Mouse (Mus musculus) G1E (cell line): ENCODE data around the gene Slco1a5. TPM values are rescaled to one million over a fixed set of nuclear protein-coding genes. Genes with fewer than 3 reads are reported as not detected.

Experiments
- ATAC-seq: 2 replicates; pipeline ENCODE4 v1.8.0; 2016; ENCODE audit warnings: mild to moderate bottlenecking; ENCODE audit not compliant: insufficient number of reproducible peaks, poor library complexity, low FRiP score, severe bottlenecking; ENCODE audit errors: extremely low read depth
- DNase-seq: peaks from one replicate; pipeline ENCODE4 v3.0.0; 2012; ENCODE audit warnings: low spot score
- H3K27me3 ChIP-seq: 2 replicates; pipeline ENCODE4 v1.6.1; 2012; ENCODE audit warnings: mild to moderate bottlenecking, low read length, inconsistent platforms; ENCODE audit not compliant: insufficient read depth
- H3K36me3 ChIP-seq: replicated peaks from 2 replicates; pipeline ENCODE3; 2012; ENCODE audit warnings: mild to moderate bottlenecking, inconsistent platforms
- H3K4me1 ChIP-seq: 2 replicates; pipeline ENCODE4 v1.6.1; 2012; ENCODE audit warnings: low read depth, low read length, inconsistent platforms, mixed read lengths; ENCODE audit not compliant: insufficient read depth
- H3K4me3 ChIP-seq: 2 replicates; pipeline ENCODE4 v1.5.1; 2012; ENCODE audit warnings: low read depth, mild to moderate bottlenecking, inconsistent platforms, low read length, moderate library complexity, mixed read lengths
- H3K9me3 ChIP-seq: replicated peaks from 2 replicates; pipeline ENCODE4 v1.6.1; 2012; ENCODE audit warnings: inconsistent platforms
- CTCF ChIP-seq: IDR thresholded peaks from 2 replicates; pipeline ENCODE4 v1.5.1; 2012; ENCODE audit warnings: low read depth, low read length, inconsistent platforms, mixed read lengths
- GATA1 ChIP-seq: IDR thresholded peaks from 2 replicates; pipeline ENCODE4 v1.6.1; 2012; ENCODE audit warnings: borderline replicate concordance, low read length, inconsistent platforms, mixed read lengths
- GATA2 ChIP-seq: IDR thresholded peaks from 2 replicates; pipeline ENCODE4 v1.6.1; 2012; ENCODE audit warnings: low read depth, low read length, inconsistent platforms, borderline replicate concordance
- POLR2AphosphoS5 ChIP-seq: IDR thresholded peaks from 2 replicates; pipeline ENCODE4 v1.6.1; 2012; ENCODE audit warnings: low read depth, low read length, inconsistent platforms; ENCODE audit not compliant: insufficient replicate concordance
- TAL1 ChIP-seq: conservative IDR thresholded peaks from 2 replicates; pipeline ENCODE4 v1.6.1; 2012; ENCODE audit warnings: low read depth, low read length, inconsistent platforms, mixed read lengths
- polyA plus RNA-seq: library from polyadenylated mRNA; stranded (reverse); fragments of >175 nt; gene quantifications from 2 replicates; pipeline ENCODE4 v1.2.3, GENCODE M21; 2012
- total RNA-seq, 2 experiments: library from RNA; stranded (forward) in 1 of 2; stranded (reverse) in 1 of 2; fragments of 200-1000 nt in 1 of 2; fragments of >200 nt in 1 of 2; fragmentation: Nextera tagmentation in 1 of 2; gene quantifications; 2 replicates each; pipeline ENCODE4 v1.2.3; 2014 to 2017

Gene Slco1a5
- not detected in 2 replicates for total RNA-seq (2014; fragmentation: Nextera tagmentation)
- total RNA-seq (2017): 0.05 TPM in 1 of 2 replicates, not detected in the other
- polyA plus RNA-seq: not detected in 2 replicates

- DNase-seq (no peak), ATAC-seq (no peak)
- Histone ChIP-seq H3K9me3 (no peaks in the 10 kb centered on the region), H3K27me3 (no peaks in the 10 kb centered on the region), H3K4me1 (peaks cover 35% of the 10 kb centered on the region), H3K36me3 (no peaks in the 10 kb centered on the region), H3K4me3 (no peak within 1 kb of the TSS)
- TF ChIP-seq CTCF: no peak
- TF ChIP-seq POLR2AphosphoS5: no peak
- no peak for TF ChIP-seq GATA1
- no peak for TF ChIP-seq GATA2
- no peak for TF ChIP-seq TAL1
Measured at GRCm38 (mm10) chr6:142322881-142323280, at the start of gene Slco1a5. Gene Slco1a5, minus strand, starts transcription at chr6:142322981.

- no peaks in the 10 kb centered on the region for H3K4me1 ChIP-seq
- no peak overlapping the region for H3K4me3 ChIP-seq
- no peaks in the 10 kb centered on the region for H3K27me3 ChIP-seq
- ATAC-seq (no peak), DNase-seq (no peak)
- H3K9me3 ChIP-seq: no peaks in the 10 kb centered on the region
- peaks cover 92% of the 10 kb centered on the region for H3K36me3 ChIP-seq
- TF ChIP-seq CTCF (no peak), TAL1 (no peak), GATA1 (no peak), POLR2AphosphoS5 (no peak), GATA2 (no peak)
Measured at GRCm38 (mm10) chr6:142369568-142369967, 46.8 kb upstream of the Slco1a5 start.

DNA sequence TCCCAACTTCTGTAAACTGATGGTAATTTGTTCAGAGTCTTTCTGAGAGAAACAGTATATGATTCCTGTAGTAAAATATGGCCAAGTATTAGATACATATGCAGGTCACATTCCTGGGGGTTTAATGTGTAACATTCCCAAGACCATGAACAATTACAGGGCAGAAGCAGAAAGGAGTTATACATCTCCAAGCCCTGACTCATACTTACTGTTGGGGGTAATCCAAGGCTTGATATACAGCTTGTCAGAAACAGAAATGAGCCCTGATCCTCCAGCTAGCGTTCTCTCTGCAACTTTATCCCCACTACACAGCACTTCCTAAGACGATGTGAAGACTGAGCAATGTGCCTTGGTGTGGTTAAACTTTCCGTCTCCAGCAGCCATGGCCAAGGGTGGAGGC, 44.8 kb upstream of the Slco1a5 start:
- no peaks in the 10 kb centered on the region for H3K27me3 ChIP-seq
- no peak for TF ChIP-seq GATA1
- TF ChIP-seq POLR2AphosphoS5: no peak
- TF ChIP-seq TAL1: no peak
- TF ChIP-seq GATA2: no peak
- no peak for ATAC-seq
- no peak overlapping the region for H3K4me3 ChIP-seq
- H3K4me1 ChIP-seq: no peaks in the 10 kb centered on the region
- H3K9me3 ChIP-seq: no peaks in the 10 kb centered on the region
- DNase-seq: no peak
- H3K36me3 ChIP-seq: peaks cover 89% of the 10 kb centered on the region

DNA sequence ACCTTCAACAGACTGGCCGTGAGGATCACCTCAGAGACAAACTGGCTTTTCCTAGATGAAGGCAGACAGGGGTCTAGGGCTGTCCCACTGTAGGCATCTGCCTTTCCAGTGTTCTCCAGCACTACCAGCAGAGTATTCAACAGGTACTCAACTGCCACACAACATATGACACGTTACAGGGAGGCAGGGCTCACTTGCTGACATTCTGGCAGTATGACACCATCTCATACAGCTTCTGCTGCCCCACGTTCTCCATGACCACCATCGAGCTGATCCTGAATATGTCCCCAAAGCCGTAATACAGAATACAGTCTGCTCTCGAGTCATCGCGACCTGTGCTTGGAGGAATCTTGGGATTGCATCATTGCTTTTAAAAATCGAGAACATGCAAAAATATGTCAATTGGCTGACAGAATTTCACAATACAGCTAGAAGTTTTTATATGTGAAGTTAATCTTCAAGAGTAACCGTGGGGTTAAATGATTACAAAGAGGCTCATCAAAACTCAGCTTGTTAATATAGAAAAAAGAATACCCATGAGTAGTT, 43.8 kb upstream of the Slco1a5 start:
- TF ChIP-seq CTCF (no peak), TAL1 (no peak), POLR2AphosphoS5 (no peak)
- Histone ChIP-seq H3K36me3 (peaks cover 89% of the 10 kb centered on the region), H3K27me3 (no peaks in the 10 kb centered on the region), H3K9me3 (no peaks in the 10 kb centered on the region), H3K4me1 (no peaks in the 10 kb centered on the region), H3K4me3 (no peak overlapping the region)
- DNase-seq: no peak
- ATAC-seq: no peak

DNA sequence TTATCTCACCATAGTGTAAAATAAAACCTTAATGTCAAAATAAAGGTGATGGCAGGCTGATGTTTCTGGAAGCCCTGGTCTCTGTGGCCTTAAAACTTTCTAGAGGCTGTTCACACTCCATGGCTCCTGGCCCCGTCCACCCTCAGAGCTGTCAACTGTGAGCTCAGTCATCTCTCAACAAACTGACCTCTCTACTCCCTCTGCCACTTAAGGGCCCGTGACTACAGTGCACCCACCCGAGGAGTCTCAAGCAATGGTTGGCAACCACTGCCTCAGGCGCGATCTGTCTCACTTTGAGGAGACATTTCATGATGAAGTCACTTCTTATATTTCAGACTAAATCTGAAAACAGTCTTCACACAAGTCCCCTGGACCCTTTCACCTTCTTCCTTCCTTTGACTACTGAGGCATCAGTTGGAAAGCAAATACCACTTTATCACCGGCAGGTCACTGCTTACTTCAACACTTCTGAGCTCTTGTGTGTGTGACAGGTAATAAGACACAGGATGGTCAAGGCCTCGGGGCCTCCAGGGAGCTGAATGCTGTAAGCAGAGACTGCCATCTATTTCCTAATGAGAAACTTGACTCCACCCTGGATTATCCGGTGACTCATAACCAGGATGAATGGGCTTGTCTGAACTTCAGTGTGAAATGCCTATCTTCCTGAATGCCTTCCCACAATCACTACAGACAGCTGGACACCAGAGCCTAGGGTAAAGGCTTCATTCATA, 43.1 kb upstream of the Slco1a5 start:
- ATAC-seq (no peak), DNase-seq (no peak)
- peaks cover 90% of the 10 kb centered on the region for H3K36me3 ChIP-seq

DNA sequence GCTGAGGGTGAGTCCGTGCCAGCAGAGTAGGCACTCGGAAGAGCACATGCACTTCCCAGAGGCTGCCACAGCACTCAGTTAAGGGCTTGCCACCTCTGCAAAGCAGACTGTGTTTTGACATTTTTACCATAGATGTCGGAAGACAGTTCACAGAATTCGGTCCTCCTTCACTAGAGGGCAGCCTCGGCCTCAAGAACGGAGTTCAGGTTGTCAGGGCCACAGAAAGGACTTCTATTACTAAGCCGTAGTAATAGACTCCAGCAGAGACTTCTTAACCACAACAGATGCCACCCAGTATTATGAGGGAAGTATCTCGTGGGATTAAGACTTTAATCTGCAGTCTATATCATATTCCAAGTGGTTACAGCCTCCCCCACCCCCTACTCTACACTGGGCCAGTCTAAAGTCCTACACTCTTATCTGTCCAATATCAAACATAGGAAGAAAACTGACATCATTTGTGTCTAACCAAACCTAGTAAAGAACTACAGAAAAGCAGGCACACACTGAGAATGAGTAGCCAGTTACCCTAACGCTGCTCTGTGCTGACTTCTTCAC, 40.3 kb upstream of the Slco1a5 start:
- H3K9me3 ChIP-seq: no peaks in the 10 kb centered on the region
- TF ChIP-seq GATA1 (no peak), CTCF (no peak), POLR2AphosphoS5 (no peak), GATA2 (no peak), TAL1 (no peak)
- ATAC-seq (no peak), DNase-seq (no peak)
- H3K27me3 ChIP-seq: no peaks in the 10 kb centered on the region
- no peak overlapping the region for H3K4me3 ChIP-seq
- H3K4me1 ChIP-seq: no peaks in the 10 kb centered on the region
- peaks cover 90% of the 10 kb centered on the region for H3K36me3 ChIP-seq

More for the DNA sequence above, 43.1 kb upstream of the Slco1a5 start:
- H3K4me3 ChIP-seq: no peak overlapping the region
- TF ChIP-seq CTCF (no peak), TAL1 (no peak)
- H3K4me1 ChIP-seq: no peaks in the 10 kb centered on the region
- no peaks in the 10 kb centered on the region for H3K9me3 ChIP-seq
- no peaks in the 10 kb centered on the region for H3K27me3 ChIP-seq

- TF ChIP-seq GATA2 (no peak), CTCF (no peak), TAL1 (no peak), GATA1 (no peak), POLR2AphosphoS5 (no peak)
- Histone ChIP-seq H3K36me3 (peaks cover 90% of the 10 kb centered on the region), H3K4me3 (no peak overlapping the region), H3K4me1 (no peaks in the 10 kb centered on the region), H3K9me3 (no peaks in the 10 kb centered on the region), H3K27me3 (no peaks in the 10 kb centered on the region)
- ATAC-seq (no peak), DNase-seq (no peak)
Measured at GRCm38 (mm10) chr6:142362036-142362435, 39.3 kb upstream of the Slco1a5 start.
